Mouse (Mus musculus): ENCODE measurements around the gene Ptpn6.
"Not testable (repeated sequence)": the region's sequence is repeated elsewhere in the genome, so short reads cannot be mapped to it uniquely, and the experiment has no call there.

- TF ChIP-seq CTCF (IDR thresholded peaks at IDR 0.05; ENCODE audit: low read depth) = peak; percentile 59
- not testable (repeated sequence) for TF ChIP-seq EP300 (IDR thresholded peaks at IDR 0.05; ENCODE audit: low read depth)
These were observed 51.9 kb downstream of the Ptpn6 start for GRCm38 (mm10) chr6:124686644-124687043.

Measured in liver, embryonic 14.5 days (tissue).